Mouse (Mus musculus): Measurements from ENCODE around the gene Nckap5l. TPM values are rescaled to one million over a fixed set of nuclear protein-coding genes. Genes with fewer than 3 reads are reported as not detected.

Gene Nckap5l
- 10 to 100 TPM; 19.8 to 34.0 TPM for total RNA-seq (2021)
- long read RNA-seq, experiment 1, partial matches to known transcripts = 10 of 10 reads
- long read RNA-seq, experiment 1, other reads (novel, unspliced or antisense) = 0 of 10 reads
- long read RNA-seq, experiment 2, partial matches to known transcripts = 10 of 11 reads
- long read RNA-seq, experiment 2, other reads (novel, unspliced or antisense) = 1 of 11 reads

GRCm38 (mm10) chr15:99457606-99458401, at the start of gene Nckap5l:
Gene Nckap5l (minus strand): TSS chr15:99457748.
- DNase-seq = peak; percentile 97

GRCm38 (mm10) chr15:99505324-99506095, 48.0 kb upstream of the Nckap5l start:
- peak; percentile 68 for DNase-seq

GRCm38 (mm10) chr15:99503256-99503655, 45.7 kb upstream of the Nckap5l start:
- DNase-seq = no peak

GRCm38 (mm10) chr15:99502311-99502831, 44.8 kb upstream of the Nckap5l start:
- DNase-seq = peak; percentile 27

- peak; percentile 37 for DNase-seq
These were observed 44.0 kb upstream of the Nckap5l start for GRCm38 (mm10) chr15:99501292-99502260.

- no peak for DNase-seq
These were observed 42.8 kb upstream of the Nckap5l start for GRCm38 (mm10) chr15:99500320-99500719.

GRCm38 (mm10) chr15:99499726-99500125, 42.2 kb upstream of the Nckap5l start:
- DNase-seq = no peak

- DNase-seq = peak; percentile 82
These were observed 41.2 kb upstream of the Nckap5l start for GRCm38 (mm10) chr15:99498781-99499180.

GRCm38 (mm10) chr15:99498356-99498755, 40.8 kb upstream of the Nckap5l start:
- no peak for DNase-seq

GRCm38 (mm10) chr15:99497527-99498242, 40.1 kb upstream of the Nckap5l start:
- peak; percentile 90 for DNase-seq

- DNase-seq = peak; percentile 67
These were observed 39.5 kb upstream of the Nckap5l start for GRCm38 (mm10) chr15:99497061-99497460.

- DNase-seq = no peak
These were observed 27.2 kb upstream of the Nckap5l start for GRCm38 (mm10) chr15:99484745-99485144.

GRCm38 (mm10) chr15:99475814-99476213, 18.3 kb upstream of the Nckap5l start:
- DNase-seq = no peak

GRCm38 (mm10) chr15:99474576-99474926, 17.0 kb upstream of the Nckap5l start, which contains the start of gene Bcdin3d:
Gene Bcdin3d (minus strand): TSS chr15:99474730.
- peak; percentile 93 for DNase-seq

- DNase-seq = peak; percentile 79
These were observed 16.4 kb upstream of the Nckap5l start for GRCm38 (mm10) chr15:99473801-99474575.

- no peak for DNase-seq
These were observed 15.4 kb upstream of the Nckap5l start for GRCm38 (mm10) chr15:99472972-99473371.

GRCm38 (mm10) chr15:99471677-99472063, 14.1 kb upstream of the Nckap5l start:
- DNase-seq = no peak

GRCm38 (mm10) chr15:99470971-99471676, 13.6 kb upstream of the Nckap5l start:
- peak; percentile 71 for DNase-seq

- DNase-seq = no peak
These were observed 12.7 kb upstream of the Nckap5l start for GRCm38 (mm10) chr15:99470224-99470761.

All from adrenal gland, postnatal 10 days (tissue).